Mouse (Mus musculus) testis, adult 2 months (tissue): ENCODE results near the gene Zpbp.

Source experiments
- CTCF ChIP-seq: fragments of 200-500 bp; IDR thresholded peaks from 2 replicates; pipeline ENCODE4 v1.5.1; 2012; ENCODE audit warnings: low read depth, mild to moderate bottlenecking, inconsistent platforms, low read length, moderate library complexity; ENCODE audit not compliant: control insufficient read depth, insufficient read depth, insufficient replicate concordance
- POLR2A ChIP-seq: fragments of 200-500 bp; IDR thresholded peaks from 2 replicates; pipeline ENCODE4 v1.6.1; 2012; ENCODE audit warnings: low read depth, mild to moderate bottlenecking, inconsistent platforms, low read length, moderate library complexity; ENCODE audit not compliant: control insufficient read depth

DNA sequence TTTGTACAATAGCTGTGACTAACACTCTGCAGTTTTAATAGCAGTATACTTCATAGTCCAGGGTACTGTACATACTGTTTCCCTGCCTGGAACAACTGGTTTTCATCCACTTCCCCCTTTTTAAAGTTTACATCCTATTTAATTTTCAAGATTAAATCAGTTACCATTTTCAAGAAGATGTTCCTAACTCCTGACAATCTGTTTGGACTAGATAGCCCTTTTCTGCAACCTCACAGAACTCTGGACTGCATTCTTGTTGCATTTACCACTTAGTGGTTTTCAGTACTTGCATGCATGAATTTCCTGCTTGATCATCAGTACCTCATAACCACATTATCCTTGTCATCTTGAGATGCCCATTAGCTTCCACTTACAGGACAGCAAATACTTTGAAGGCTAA is 6.7 kb upstream of the Zpbp start:
- TF ChIP-seq POLR2A (no peak), CTCF (no peak)
